Mouse (Mus musculus) midbrain, embryonic 16.5 days (tissue): Measurements from ENCODE around the gene 1110065P20Rik. TPM values are rescaled to one million over a fixed set of nuclear protein-coding genes. Genes with fewer than 3 reads are reported as not detected.

Source experiments
- ATAC-seq: fragments of 200-750 bp; cut with Nextera tagmentation; 2 replicates; pipeline ENCODE4 v1.8.0; 2017; ENCODE audit warnings: moderate TSS enrichment
- H3K27ac ChIP-seq: fragments of 300-500 bp; sonication (generic); 2 replicates; pipeline ENCODE4 v1.5.1; 2014; ENCODE audit warnings: mild to moderate bottlenecking, low read length, mixed read lengths
- H3K27me3 ChIP-seq: fragments of 300-500 bp; sonication (generic); 2 replicates; pipeline ENCODE4 v1.6.1; 2014; ENCODE audit warnings: low read depth, low read length, mixed read lengths; ENCODE audit not compliant: control insufficient read depth, insufficient read depth
- H3K36me3 ChIP-seq: fragments of 300-500 bp; sonication (generic); 2 replicates; pipeline ENCODE4 v1.6.1; 2014; ENCODE audit warnings: mild to moderate bottlenecking, low read length, moderate library complexity, mixed read lengths; ENCODE audit not compliant: control insufficient read depth, insufficient read depth
- H3K4me1 ChIP-seq: fragments of 300-500 bp; sonication (generic); 2 replicates; pipeline ENCODE4 v1.6.1; 2014; ENCODE audit warnings: mild to moderate bottlenecking, low read length, mixed read lengths; ENCODE audit not compliant: control insufficient read depth, insufficient read depth
- H3K4me2 ChIP-seq: fragments of 300-500 bp; sonication (generic); 2 replicates; pipeline ENCODE4 v1.6.1; 2014; ENCODE audit warnings: mild to moderate bottlenecking, low read length, mixed read lengths
- H3K4me3 ChIP-seq: fragments of 300-500 bp; sonication (generic); 2 replicates; pipeline ENCODE4 v1.5.1; 2014; ENCODE audit warnings: low read depth, mild to moderate bottlenecking, low read length, moderate library complexity, mixed read lengths
- H3K9ac ChIP-seq: fragments of 300-500 bp; sonication (generic); 2 replicates; pipeline ENCODE4 v1.6.1; 2014; ENCODE audit warnings: low read depth, low read length, mixed read lengths
- H3K9me3 ChIP-seq: fragments of 300-500 bp; sonication (generic); replicated peaks from 2 replicates; pipeline ENCODE4 v1.6.1; 2014; ENCODE audit warnings: mild to moderate bottlenecking, low read length, mixed read lengths; ENCODE audit not compliant: control insufficient read depth, poor library complexity, severe bottlenecking
- WGBS: fragments of 180-500 bp; shearing (Covaris S2); extraction: QIAGEN DNeasy Blood & Tissue Kit; methylation state at CpG from one replicate; pipeline ENCODE4 v1.1.7; 2014; 5-methylcytosine and 5-hydroxymethylcytosine counted together
- polyA plus RNA-seq: library from polyadenylated mRNA; unstranded; fragments of >200 nt; fragmentation: Nextera tagmentation; extraction: Ambion mirVana; gene quantifications from 2 replicates; pipeline ENCODE4 v1.2.1, GENCODE M21; 2015

The 1110065P20Rik gene
- polyA plus RNA-seq, 1 experiment from 2014 or later: 94.4 TPM

DNA sequence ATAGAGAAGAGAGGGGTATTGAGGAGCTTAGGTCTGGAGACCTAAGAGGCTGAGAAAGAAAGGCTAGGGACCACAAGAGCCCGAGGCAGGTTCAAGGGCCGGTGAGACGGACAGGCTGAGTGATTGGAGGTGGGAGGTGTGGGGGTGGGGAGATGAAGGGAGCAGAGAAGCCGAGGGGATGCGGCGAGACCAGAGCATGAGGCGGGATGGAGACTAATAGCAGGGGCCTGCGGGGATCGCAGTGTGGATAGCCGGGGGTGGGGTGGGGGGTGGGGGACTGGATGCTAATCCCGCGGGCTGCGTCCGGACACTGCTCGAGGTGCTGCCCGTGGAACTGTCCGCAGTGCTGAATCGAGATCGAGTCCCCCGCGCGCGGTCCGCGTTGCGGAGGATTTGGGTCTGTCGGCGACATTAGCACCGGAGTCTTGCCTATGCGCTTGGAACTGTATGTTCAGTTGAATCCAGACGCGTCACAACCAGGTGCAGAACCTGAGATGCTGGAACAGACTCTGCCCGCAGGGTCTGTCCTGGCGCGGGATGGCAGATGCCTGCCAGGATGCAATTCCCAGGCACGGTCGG lies 31.2 kb upstream of the 1110065P20Rik start:
- Histone ChIP-seq H3K4me2 (peak overlapping the region; percentile 71), H3K4me1 (peaks cover 5% of the 10 kb centered on the region; the same call in 1 of the 2 replicates), H3K9ac (peak overlapping the region; percentile 64), H3K4me3 (peak overlapping the region; percentile 64), H3K9me3 (no peaks in the 10 kb centered on the region), H3K36me3 (no peaks in the 10 kb centered on the region), H3K27ac (peak overlapping the region; percentile 72), H3K27me3 (0 out of 2 replicates have a peak, but pooled peaks cover 3% of the 10 kb centered on the region)
- peak; percentile 27 for ATAC-seq
- under 1% methylated on average over 33 of the region's 37 CpGs for WGBS

DNA sequence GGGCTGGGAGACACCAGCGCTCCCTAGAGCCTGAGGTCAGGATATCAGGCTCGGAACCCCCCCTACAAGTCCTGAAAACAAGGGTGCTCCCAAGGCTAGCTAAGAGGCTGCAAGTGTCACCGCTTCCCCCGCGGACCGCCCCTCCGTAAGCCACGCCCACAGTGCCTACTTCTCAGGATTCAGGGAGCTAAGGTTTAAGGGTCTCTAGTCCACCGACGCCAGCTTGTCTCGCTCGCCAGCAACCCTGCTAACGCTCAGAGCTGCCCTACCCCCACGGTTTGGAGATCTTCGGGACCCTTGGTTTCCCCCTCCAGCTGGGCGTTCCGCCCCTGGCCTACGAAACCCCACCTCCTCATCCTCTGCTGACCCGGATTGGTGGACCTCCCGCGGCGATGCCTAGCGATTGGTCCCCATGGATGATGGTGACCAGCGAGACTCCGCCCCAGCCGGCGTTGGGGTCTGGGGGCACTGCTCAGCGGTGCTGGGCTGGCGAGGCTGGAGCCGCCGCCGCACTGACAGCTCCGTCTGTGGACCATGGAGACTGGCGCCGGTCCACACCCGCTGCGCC lies 30.4 kb upstream of the 1110065P20Rik start:
- Histone ChIP-seq H3K4me3 (peak overlapping the region; percentile 64), H3K4me2 (peak overlapping the region; percentile 71), H3K36me3 (no peaks in the 10 kb centered on the region), H3K9me3 (no peaks in the 10 kb centered on the region), H3K27ac (peak overlapping the region; percentile 81), H3K27me3 (0 out of 2 replicates have a peak, but pooled peaks cover 3% of the 10 kb centered on the region), H3K9ac (peak overlapping the region; percentile 64), H3K4me1 (peaks cover 5% of the 10 kb centered on the region; the same call in 1 of the 2 replicates)
- WGBS: under 1% methylated on average over 35 of the region's 37 CpGs
- peak; percentile 97 for ATAC-seq

DNA sequence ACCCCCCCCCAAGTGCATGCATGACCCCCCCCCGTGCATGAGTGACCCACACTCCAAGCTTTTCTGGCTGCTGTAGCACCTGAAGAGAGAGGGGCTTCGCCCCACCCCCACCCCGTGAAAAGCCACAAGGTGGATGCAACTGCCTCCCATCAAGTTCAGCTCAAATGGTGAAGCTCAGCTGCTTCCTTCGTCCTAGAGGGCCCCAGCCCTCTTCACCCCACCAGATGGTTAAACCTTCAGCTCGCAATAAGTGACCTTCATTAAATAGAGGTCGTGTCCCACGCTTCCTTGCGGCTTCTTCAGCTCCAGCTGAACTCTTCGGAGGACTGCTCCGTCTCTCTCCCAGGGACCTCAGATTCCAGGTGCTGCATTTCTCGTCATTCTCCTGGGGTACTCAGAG lies 29.6 kb upstream of the 1110065P20Rik start, which contains the start of gene Epha10:
Epha10 (plus strand) TSS at position 301 of the 400 bp plus-strand sequence.
- peak within 1 kb of the TSS; percentile 64 for H3K9ac ChIP-seq
- H3K4me2 ChIP-seq: peak within 1 kb of the TSS; percentile 71
- H3K4me1 ChIP-seq: peaks cover 5% of the 10 kb centered on the region; the same call in 1 of the 2 replicates
- ATAC-seq: no peak
- no peaks in the 10 kb centered on the region for H3K9me3 ChIP-seq
- WGBS: 6% methylated on average over 11 of the region's 11 CpGs
- H3K4me3 ChIP-seq: peak within 1 kb of the TSS; percentile 64
- peak within 1 kb of the TSS; percentile 81 for H3K27ac ChIP-seq
- H3K36me3 ChIP-seq: no peaks in the 10 kb centered on the region
- no peaks in the 10 kb centered on the region for H3K27me3 ChIP-seq

DNA sequence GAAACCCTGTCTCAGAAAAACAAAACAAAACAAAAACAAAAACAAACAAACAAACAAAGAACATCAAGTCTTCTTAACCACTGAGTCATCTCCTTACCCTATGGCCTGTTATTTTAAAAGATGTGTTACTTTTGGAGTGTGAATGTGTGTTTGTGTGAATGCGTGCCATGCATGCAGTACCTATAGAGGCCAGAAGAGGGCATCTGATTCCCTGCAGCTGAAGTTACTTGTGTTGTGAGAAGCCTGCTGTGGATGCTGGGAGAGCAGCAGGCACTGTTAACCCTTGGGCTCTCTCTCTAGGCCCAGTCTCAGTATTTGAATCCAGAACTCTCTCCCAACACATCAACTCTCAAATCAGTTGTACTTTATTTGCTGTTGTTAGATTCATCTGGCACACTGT lies 21.7 kb upstream of the 1110065P20Rik start:
- Histone ChIP-seq H3K4me2 (no peak overlapping the region), H3K9me3 (no peaks in the 10 kb centered on the region), H3K4me3 (no peak overlapping the region), H3K36me3 (no peaks in the 10 kb centered on the region), H3K27ac (no peak overlapping the region), H3K4me1 (no peaks in the 10 kb centered on the region), H3K9ac (no peak overlapping the region), H3K27me3 (no peaks in the 10 kb centered on the region)
- no peak for ATAC-seq
- 90% methylated on average over 1 of the region's 1 CpGs for WGBS

DNA sequence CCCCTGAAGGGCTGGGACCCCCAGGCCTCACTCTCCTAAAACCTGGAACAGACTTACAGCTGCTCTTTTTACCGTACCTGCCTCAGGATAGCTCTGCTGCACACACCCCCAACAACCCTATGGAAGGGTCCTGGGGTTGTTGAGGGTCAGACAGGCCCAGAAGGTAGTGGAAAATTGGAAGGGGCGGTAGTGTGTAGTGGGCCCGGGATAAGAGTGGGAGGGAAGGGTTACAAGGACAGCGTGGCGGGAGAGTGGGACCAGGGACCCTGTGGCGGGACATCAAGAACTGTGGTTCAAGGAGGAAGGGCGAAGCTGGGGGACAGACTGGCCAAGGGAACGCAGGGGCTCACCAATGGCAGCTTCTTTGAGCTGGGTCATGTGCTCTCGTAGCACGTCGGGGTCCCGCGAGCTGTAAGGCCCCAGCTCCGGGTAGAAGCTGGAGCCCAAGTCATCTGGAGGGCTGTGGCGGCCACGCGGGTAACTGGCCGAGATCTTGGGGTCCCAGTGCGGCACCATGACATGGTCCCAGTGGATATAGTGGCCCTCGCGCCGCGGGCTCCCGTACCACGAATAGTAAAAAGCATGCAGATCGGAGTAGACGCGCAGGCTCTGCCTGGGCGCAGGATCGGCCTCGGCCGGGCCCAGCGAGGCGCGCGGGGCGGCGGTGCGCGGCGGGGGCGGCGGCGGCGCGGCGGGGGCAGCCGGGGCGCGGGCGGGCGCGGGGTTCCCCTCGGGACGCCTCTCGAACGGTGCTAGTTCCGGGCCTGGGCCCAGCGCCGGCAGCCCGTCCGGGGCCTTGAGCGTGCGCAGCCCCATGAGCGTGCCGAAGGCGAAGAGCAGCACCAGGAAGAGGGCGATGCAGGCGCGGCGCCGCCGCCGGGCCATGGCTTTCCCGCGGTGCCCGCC lies 10.5 kb upstream of the 1110065P20Rik start, which contains the start of gene Maneal:
Maneal (minus strand) TSS at position 889 of the 906 bp plus-strand sequence.
- peak; percentile 65 for ATAC-seq
- peak within 1 kb of the TSS; percentile 64 for H3K4me2 ChIP-seq
- H3K36me3 ChIP-seq: peaks cover 18% of the 10 kb centered on the region
- peak within 1 kb of the TSS; percentile 74 for H3K4me3 ChIP-seq
- no peaks in the 10 kb centered on the region for H3K27me3 ChIP-seq
- peak within 1 kb of the TSS; percentile 88 for H3K9ac ChIP-seq
- H3K4me1 ChIP-seq: peaks cover 15% of the 10 kb centered on the region
- no peaks in the 10 kb centered on the region for H3K9me3 ChIP-seq
- 2% methylated on average over 39 of the region's 77 CpGs for WGBS
- H3K27ac ChIP-seq: peak within 1 kb of the TSS; percentile 76

DNA sequence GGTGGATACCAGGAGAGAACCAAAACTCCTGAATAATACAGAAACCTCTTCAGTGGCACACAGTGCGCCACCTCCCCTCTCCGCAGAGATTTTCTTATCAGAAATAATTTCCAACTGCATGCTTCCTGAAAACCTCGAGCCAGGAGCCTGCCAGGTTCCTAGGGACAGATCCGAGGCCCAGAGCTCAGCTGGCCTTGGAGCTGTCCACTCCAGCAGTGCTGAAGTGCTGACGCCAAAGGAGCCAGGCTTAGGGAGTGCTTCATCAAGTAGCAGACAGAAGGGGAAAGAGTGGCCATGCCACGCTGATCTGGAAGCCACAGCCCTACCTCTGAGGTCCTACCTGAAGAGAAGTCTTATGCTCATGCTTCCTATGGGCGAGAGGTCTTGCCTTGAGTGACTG lies 9.4 kb upstream of the 1110065P20Rik start:
- ATAC-seq: no peak
- no peak overlapping the region for H3K9ac ChIP-seq

DNA sequence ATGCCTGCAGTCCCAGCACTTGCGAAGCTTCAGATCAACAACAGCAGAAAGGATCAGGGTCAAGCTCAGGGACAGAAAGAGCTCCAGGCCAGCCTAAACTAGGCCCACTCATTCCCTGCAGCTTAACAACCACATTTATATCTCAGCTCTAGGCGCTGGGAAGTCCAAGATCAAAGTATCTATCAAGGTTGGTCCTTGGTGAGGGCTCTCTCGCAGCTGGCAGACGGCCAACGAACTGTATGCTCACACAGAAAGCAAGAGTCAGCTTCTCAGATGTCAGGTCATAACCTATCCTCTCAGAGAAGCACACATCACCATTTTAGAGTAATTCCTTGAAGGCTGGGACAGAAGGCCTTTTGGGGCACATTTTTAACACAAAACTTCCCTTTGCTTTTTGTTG lies 7.4 kb upstream of the 1110065P20Rik start:
- Histone ChIP-seq H3K4me3 (no peak overlapping the region), H3K4me2 (no peak overlapping the region), H3K4me1 (peaks cover 15% of the 10 kb centered on the region), H3K9ac (no peak overlapping the region), H3K36me3 (peaks cover 37% of the 10 kb centered on the region), H3K27me3 (no peaks in the 10 kb centered on the region), H3K27ac (no peak overlapping the region), H3K9me3 (no peaks in the 10 kb centered on the region)
- ATAC-seq: no peak
- WGBS: 77% methylated on average over 5 of the region's 5 CpGs

More for the DNA sequence above, 9.4 kb upstream of the 1110065P20Rik start:
- Histone ChIP-seq H3K27me3 (no peaks in the 10 kb centered on the region), H3K4me1 (peaks cover 15% of the 10 kb centered on the region), H3K27ac (no peak overlapping the region), H3K4me2 (peak overlapping the region; percentile 64), H3K36me3 (peaks cover 25% of the 10 kb centered on the region), H3K4me3 (peak overlapping the region; percentile 74; the same call in 1 of the 2 replicates), H3K9me3 (no peaks in the 10 kb centered on the region)
- 18% methylated on average over 7 of the region's 7 CpGs for WGBS

DNA sequence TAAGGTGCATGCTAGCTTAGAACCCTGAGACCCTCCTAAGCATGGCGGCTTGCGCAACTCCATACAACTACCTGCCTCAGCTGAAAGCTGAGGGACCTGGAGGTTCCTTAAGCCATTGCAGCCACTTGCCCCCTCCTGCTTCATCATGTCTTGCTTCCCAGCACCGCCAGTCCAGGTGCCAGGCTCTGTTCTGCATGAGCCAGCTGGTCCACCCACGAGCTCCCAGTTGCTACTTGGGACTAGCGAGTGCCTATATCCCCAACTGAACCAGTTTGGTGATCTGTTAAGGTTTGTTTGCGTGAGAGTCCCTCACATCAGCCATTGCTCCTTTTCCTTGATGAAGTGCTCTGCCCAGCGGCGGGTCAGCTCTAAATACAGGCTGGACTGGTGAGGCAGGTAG lies 5.3 kb upstream of the 1110065P20Rik start:
- peaks cover 37% of the 10 kb centered on the region for H3K36me3 ChIP-seq

More for the DNA sequence above, 5.3 kb upstream of the 1110065P20Rik start:
- Histone ChIP-seq H3K9ac (no peak overlapping the region), H3K27me3 (no peaks in the 10 kb centered on the region), H3K9me3 (no peaks in the 10 kb centered on the region), H3K4me3 (no peak overlapping the region), H3K4me2 (no peak overlapping the region), H3K27ac (no peak overlapping the region), H3K4me1 (peaks cover 27% of the 10 kb centered on the region)
- ATAC-seq: no peak
- 94% methylated on average over 8 of the region's 8 CpGs for WGBS
